In genomic region chr17:24959371-24959770, GRCm38 (mm10) we compare ENCODE assay signal across 8 mouse cellular contexts. TPM values are rescaled to one million over a fixed set of nuclear protein-coding genes. Genes with fewer than 3 reads are reported as not detected.
DNase-seq lines count a peak whose midpoint lies in the region; ATAC-seq and TF ChIP-seq lines count a peak whose summit lies in the region.

No protein-coding gene starts in this region.

- TF ChIP-seq POLR2A in CH12.LX (IDR thresholded peaks at IDR 0.05; ENCODE audit: low read depth, low read length), result no peak

- H3K4me2 ChIP-seq in CH12.LX (ENCODE audit: insufficient read depth, low read depth, poor library complexity, severe bottlenecking), result peak overlapping the region; percentile 80
- peak overlapping the region; percentile 55 for H3K4me2 ChIP-seq in forebrain, embryonic 15.5 days (replicated peaks)
- peak overlapping the region; percentile 96 for H3K4me2 ChIP-seq in liver, embryonic 15.5 days

- 13% methylated on average over 8 of the region's 8 CpGs for WGBS in forebrain, embryonic 15.5 days
- WGBS in liver, embryonic 15.5 days (ENCODE audit: insufficient replicate concordance), result 57% methylated on average over 8 of the region's 8 CpGs

- no peaks in the 10 kb centered on the region for H3K27me3 ChIP-seq in CH12.LX (replicated peaks)
- H3K27me3 ChIP-seq in forebrain, embryonic 15.5 days, result no peaks in the 10 kb centered on the region
- no peaks in the 10 kb centered on the region for H3K27me3 ChIP-seq in liver, embryonic 15.5 days

- intact Hi-C loops in gastrocnemius, adult 2 months (cut with DNase I), result no loop called here
- intact Hi-C loops in gastrocnemius, postnatal 14 days (cut with DNase I; ENCODE audit: low total_unique reads), result no loop called here

- peak overlapping the region; percentile 94 for H3K4me3 ChIP-seq in gastrocnemius, adult 2 months
- peak overlapping the region; percentile 90 to 96 (median 93) for H3K4me3 ChIP-seq in CH12.LX (replicated peaks in 1 of 3; ENCODE audit: low read depth in 2 of 3, low read length in 2 of 3, poor library complexity in 1 of 3)
- peak overlapping the region; percentile 94 for H3K4me3 ChIP-seq in forebrain, embryonic 15.5 days
- peak overlapping the region; percentile 91 for H3K4me3 ChIP-seq in liver, embryonic 15.5 days (replicated peaks)

- dilution Hi-C loops in CH12.LX (cut with MboI; ENCODE audit: extremely low pct_ligation_motif_present, extremely low pct_unique_long_range_greater_than_20kb, low sequenced_read_pairs), result no loop called here

- in situ Hi-C loops in CH12.LX (cut with MboI; ENCODE audit: low pct_ligation_motif_present, low pct_unique_long_range_greater_than_20kb, low sequenced_read_pairs), result no loop called here

- TF ChIP-seq RAD21 in CH12.LX (IDR thresholded peaks at IDR 0.05; ENCODE audit: low read depth, low read length), result no peak

- peaks cover 3 to 23% of the 10 kb centered on the region in 2 experiments for H3K4me1 ChIP-seq in CH12.LX (ENCODE audit: control insufficient read depth in 1 of 2, insufficient read depth in 2 of 2)
- H3K4me1 ChIP-seq in forebrain, embryonic 15.5 days, result peaks cover 18% of the 10 kb centered on the region
- H3K4me1 ChIP-seq in liver, embryonic 15.5 days (replicated peaks), result peaks cover 46% of the 10 kb centered on the region

- no peak for ATAC-seq in forebrain, embryonic 15.5 days (replicated peaks)
- no peak for ATAC-seq in liver, embryonic 15.5 days (ENCODE audit: insufficient read depth)
- ATAC-seq in inflammation-experienced regulatory T-cells, adult 6 months, result no peak

- peak overlapping the region; percentile 73 for H3K9ac ChIP-seq in CH12.LX (ENCODE audit: insufficient read depth, low read depth)
- H3K9ac ChIP-seq in forebrain, embryonic 15.5 days (replicated peaks), result peak overlapping the region; percentile 90
- peak overlapping the region; percentile 89 for H3K9ac ChIP-seq in liver, embryonic 15.5 days

- H3K27ac ChIP-seq in gastrocnemius, adult 2 months, result no peak overlapping the region
- H3K27ac ChIP-seq in CH12.LX (ENCODE audit: insufficient read depth, low read depth), result no peak overlapping the region
- peak overlapping the region; percentile 87 for H3K27ac ChIP-seq in forebrain, embryonic 15.5 days (replicated peaks)
- H3K27ac ChIP-seq in liver, embryonic 15.5 days (replicated peaks), result peak overlapping the region; percentile 82

- TF ChIP-seq EP300 in CH12.LX (IDR thresholded peaks at IDR 0.05; ENCODE audit: low read length), result no peak

- DNase-seq in gastrocnemius, adult 2 months, result no peak
- DNase-seq in gastrocnemius, postnatal 14 days, result no peak
- DNase-seq in CH12.LX (ENCODE audit: extremely low read depth), result no peak
- DNase-seq in adrenal gland, postnatal 14 days, result no peak
- DNase-seq in cerebellum, adult 9-10 months, result no peak

- no peak for TF ChIP-seq CTCF in gastrocnemius, adult 2 months (IDR thresholded peaks at IDR 0.05)
- TF ChIP-seq CTCF in CH12.LX (conservative IDR thresholded peaks at IDR 0.05 in 1 of 2, IDR thresholded peaks at IDR 0.05 in 1 of 2; ENCODE audit: low read depth in 2 of 2, low read length in 2 of 2), result no peak

- peaks cover 29 to 58% of the 10 kb centered on the region in 2 experiments for H3K36me3 ChIP-seq in CH12.LX (replicated peaks in 1 of 2; ENCODE audit: control insufficient read depth in 1 of 2, insufficient read depth in 1 of 2, low read length in 1 of 2)
- peaks cover 41% of the 10 kb centered on the region for H3K36me3 ChIP-seq in forebrain, embryonic 15.5 days
- H3K36me3 ChIP-seq in liver, embryonic 15.5 days (replicated peaks), result peaks cover 55% of the 10 kb centered on the region

- no peaks in the 10 kb centered on the region for H3K9me3 ChIP-seq in CH12.LX (replicated peaks; ENCODE audit: low read length)
- H3K9me3 ChIP-seq in forebrain, embryonic 15.5 days, result no peaks in the 10 kb centered on the region
- H3K9me3 ChIP-seq in liver, embryonic 15.5 days (replicated peaks), result no peaks in the 10 kb centered on the region

- peaks cover 49% of the 10 kb centered on the region for H3K79me2 ChIP-seq in CH12.LX (replicated peaks; ENCODE audit: control insufficient read depth, extremely low read depth, insufficient read depth, poor library complexity, severe bottlenecking)

TF ChIP-seq in CH12.LX, 34 proteins besides CTCF, POLR2A, EP300 and RAD21:
- TF ChIP-seq MAFK (IDR thresholded peaks at IDR 0.05; ENCODE audit: insufficient replicate concordance, low read length) (no peak), JUND (conservative IDR thresholded peaks at IDR 0.05; ENCODE audit: low read depth, low read length) (no peak), MYC (IDR thresholded peaks at IDR 0.05; ENCODE audit: low read depth, low read length) (no peak), ZC3H11A (IDR thresholded peaks at IDR 0.05; ENCODE audit: low read depth, low read length) (no peak), MXI1 (IDR thresholded peaks at IDR 0.05; ENCODE audit: low read depth, low read length) (no peak), E2F4 (IDR thresholded peaks at IDR 0.05; ENCODE audit: insufficient replicate concordance, low read depth, low read length) (no peak), POLR2AphosphoS2 (IDR thresholded peaks at IDR 0.05; ENCODE audit: low read depth, low read length) (no peak), ETS1 (conservative IDR thresholded peaks at IDR 0.05; ENCODE audit: low read depth, low read length) (no peak), CHD1 (IDR thresholded peaks at IDR 0.05; ENCODE audit: low read depth, low read length) (no peak), TBP (conservative IDR thresholded peaks at IDR 0.05; ENCODE audit: low read depth, low read length) (no peak), SIN3A (IDR thresholded peaks at IDR 0.05; ENCODE audit: low read length) (no peak), SMC3 (IDR thresholded peaks at IDR 0.05; ENCODE audit: low read depth, low read length) (no peak), MAX (IDR thresholded peaks at IDR 0.05; ENCODE audit: low read length) (no peak), JUN (IDR thresholded peaks at IDR 0.05; ENCODE audit: insufficient read depth, low read depth, low read length) (no peak), HCFC1 (IDR thresholded peaks at IDR 0.05; ENCODE audit: low read depth, low read length) (no peak), MEF2A (IDR thresholded peaks at IDR 0.05; ENCODE audit: borderline replicate concordance, low read depth, low read length) (no peak), USF2 (conservative IDR thresholded peaks at IDR 0.05; ENCODE audit: low read depth, low read length) (no peak), ZNF384 (IDR thresholded peaks at IDR 0.05; ENCODE audit: low read depth, low read length) (no peak), ZMIZ1 (IDR thresholded peaks at IDR 0.05; ENCODE audit: low read depth, low read length) (no peak)
TF ChIP-seq in CH12.LX: peak in this region for 0.

RNA-seq across cellular contexts. Expression of gene Jpt2, which starts 1.1 kb away (rescaled TPM):
- 1 to 10 TPM; 5.3 to 6.8 TPM for total RNA-seq in gastrocnemius, adult 2 months (2021)
- 10 to 100 TPM in 1 of 2 experiments, 1 to 10 TPM in 1; 8.2 to 13.3 TPM for total RNA-seq in gastrocnemius, postnatal 14 days (2021)
- total RNA-seq in CH12.LX (2012; rRNA removed) (33.5 and 48.9 TPM in 2 replicates), CH12.LX (2014; rRNA removed) (67.6 and 70.9 TPM in 2 replicates)
- 60.2 and 62.9 TPM in 2 replicates for polyA plus RNA-seq in CH12.LX (2012; ENCODE audit: insufficient read length, low read depth)
- 101 and 114 TPM in 2 replicates for polyA plus RNA-seq in forebrain, embryonic 15.5 days (2015; fragmentation: Nextera tagmentation; extraction: Ambion mirVana)
- polyA plus RNA-seq in liver, embryonic 15.5 days (2015; fragmentation: Nextera tagmentation; extraction: Ambion mirVana), result 60.0 and 62.4 TPM in 2 replicates
- polyA plus RNA-seq in inflammation-experienced regulatory T-cells, adult 6 months (2017; shearing (Covaris generic)), result 10 to 100 TPM; 25.3 to 48.1 (median 32.1) TPM
- total RNA-seq in adrenal gland, postnatal 14 days (2021), result 33.9 and 45.2 TPM in 2 replicates

RNA-seq across cellular contexts. Expression of gene Mapk8ip3, which starts 22.6 kb away (rescaled TPM):
- total RNA-seq in gastrocnemius, adult 2 months (2021), result 10 to 100 TPM; 19.3 to 21.8 TPM
- 10 to 100 TPM; 16.3 to 19.2 TPM for total RNA-seq in gastrocnemius, postnatal 14 days (2021)
- total RNA-seq in CH12.LX (2012; rRNA removed), result 34.1 and 34.2 TPM in 2 replicates
- total RNA-seq in CH12.LX (2014; rRNA removed), result 14.5 and 15.8 TPM in 2 replicates
- 41.4 and 44.0 TPM in 2 replicates for polyA plus RNA-seq in CH12.LX (2012; ENCODE audit: insufficient read length, low read depth)
- 89.4 and 90.6 TPM in 2 replicates for polyA plus RNA-seq in forebrain, embryonic 15.5 days (2015; fragmentation: Nextera tagmentation; extraction: Ambion mirVana)
- 8.3 and 10.0 TPM in 2 replicates for polyA plus RNA-seq in liver, embryonic 15.5 days (2015; fragmentation: Nextera tagmentation; extraction: Ambion mirVana)
- polyA plus RNA-seq in inflammation-experienced regulatory T-cells, adult 6 months (2017; shearing (Covaris generic)), result 10 to 100 TPM; 22.0 to 47.5 (median 34.9) TPM
- total RNA-seq in adrenal gland, postnatal 14 days (2021), result 84.3 and 111 TPM in 2 replicates

RNA-seq across cellular contexts. Expression of gene Cramp1l, which starts 56.2 kb away (rescaled TPM):
- 1 to 10 TPM; 6.3 to 7.1 TPM for total RNA-seq in gastrocnemius, adult 2 months (2021)
- total RNA-seq in gastrocnemius, postnatal 14 days (2021), result 1 to 10 TPM; 7.1 to 7.3 TPM
- 4.3 and 4.4 TPM in 2 replicates for total RNA-seq in CH12.LX (2012; rRNA removed)
- total RNA-seq in CH12.LX (2014; rRNA removed), result 2.0 and 2.1 TPM in 2 replicates
- polyA plus RNA-seq in CH12.LX (2012; ENCODE audit: insufficient read length, low read depth), result 6.8 and 6.9 TPM in 2 replicates
- polyA plus RNA-seq in forebrain, embryonic 15.5 days (2015; fragmentation: Nextera tagmentation; extraction: Ambion mirVana), result 7.6 and 8.5 TPM in 2 replicates
- 2.9 and 4.3 TPM in 2 replicates for polyA plus RNA-seq in liver, embryonic 15.5 days (2015; fragmentation: Nextera tagmentation; extraction: Ambion mirVana)
- 10 to 100 TPM; 10.7 to 22.5 (median 17.2) TPM for polyA plus RNA-seq in inflammation-experienced regulatory T-cells, adult 6 months (2017; shearing (Covaris generic))
- 23.3 and 26.7 TPM in 2 replicates for total RNA-seq in adrenal gland, postnatal 14 days (2021)

RNA-seq across cellular contexts. Expression of gene Ift140, which starts 56.5 kb away (rescaled TPM):
- 1 to 10 TPM; 2.8 to 2.9 TPM for total RNA-seq in gastrocnemius, adult 2 months (2021)
- total RNA-seq in gastrocnemius, postnatal 14 days (2021), result 1 to 10 TPM; 2.9 to 4.1 TPM
- total RNA-seq in CH12.LX (2012; rRNA removed), result 16.6 and 24.4 TPM in 2 replicates
- total RNA-seq in CH12.LX (2014; rRNA removed), result 26.4 and 27.0 TPM in 2 replicates
- 33.4 and 34.8 TPM in 2 replicates for polyA plus RNA-seq in CH12.LX (2012; ENCODE audit: insufficient read length, low read depth)
- 24.0 and 25.4 TPM in 2 replicates for polyA plus RNA-seq in forebrain, embryonic 15.5 days (2015; fragmentation: Nextera tagmentation; extraction: Ambion mirVana)
- polyA plus RNA-seq in liver, embryonic 15.5 days (2015; fragmentation: Nextera tagmentation; extraction: Ambion mirVana), result 139 and 156 TPM in 2 replicates
- polyA plus RNA-seq in inflammation-experienced regulatory T-cells, adult 6 months (2017; shearing (Covaris generic)), result 10 to 100 TPM; 15.7 to 18.8 (median 17.2) TPM
- total RNA-seq in adrenal gland, postnatal 14 days (2021), result 30.0 and 43.7 TPM in 2 replicates

Comparison
In these comparisons a context has a peak if more than half of its experiments do, and no peak if none do; other contexts are left out.
1. H3K27ac ChIP-seq: peak in forebrain, embryonic 15.5 days (single experiment) and liver, embryonic 15.5 days (single experiment); none in gastrocnemius, adult 2 months (single experiment) and CH12.LX (single experiment).
2. Peak in every context shown above with its lines, with median percentiles within 50 percentile points of each other: H3K4me3 ChIP-seq, H3K4me2 ChIP-seq and H3K9ac ChIP-seq.